Mouse (Mus musculus): ENCODE measurements around the gene Hoxb1. TPM values are rescaled to one million over a fixed set of nuclear protein-coding genes. Genes with fewer than 3 reads are reported as not detected.

Hoxb1 gene
- polyA plus RNA-seq, 1 experiment = not detected

DNA sequence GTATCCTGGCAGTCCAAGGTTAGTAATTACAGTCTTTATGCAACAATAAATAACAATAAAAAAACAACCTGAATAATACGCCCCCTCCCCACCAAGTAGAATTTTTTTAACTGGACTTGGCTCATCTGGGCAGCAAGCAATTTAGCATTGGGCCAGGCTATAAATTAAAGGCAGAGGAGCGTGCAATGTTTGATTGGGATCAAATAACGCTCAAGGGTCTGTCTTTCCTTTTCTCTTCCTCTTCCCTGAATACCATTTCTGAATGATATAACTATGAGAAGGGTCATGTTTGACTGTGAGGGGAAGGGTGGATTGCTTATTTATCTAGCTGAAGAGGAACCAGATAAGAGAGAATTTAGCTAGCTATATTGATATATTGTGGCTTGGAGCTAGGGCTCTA, 16.6 kb upstream of the Hoxb1 start:
- peaks cover 79% of the 10 kb centered on the region for H3K27me3 ChIP-seq (ENCODE audit: control insufficient read depth, insufficient read depth, insufficient read length)
- H3K36me3 ChIP-seq (ENCODE audit: control insufficient read depth, insufficient read depth) = no peaks in the 10 kb centered on the region
- H3K79me2 ChIP-seq (ENCODE audit: control insufficient read depth, insufficient read depth) = no peaks in the 10 kb centered on the region
- H3K79me3 ChIP-seq (ENCODE audit: low read depth) = no peaks in the 10 kb centered on the region
- H3ac ChIP-seq (ENCODE audit: control insufficient read depth, insufficient read length, low read depth) = no peak overlapping the region
- no peak for TF ChIP-seq USF1 (IDR thresholded peaks at IDR 0.05; ENCODE audit: low read depth)
- TF ChIP-seq MYOG (IDR thresholded peaks at IDR 0.05; ENCODE audit: control insufficient read depth, extremely low read depth, insufficient read length) = no peak
- H3K4me3 ChIP-seq (ENCODE audit: insufficient read depth, poor library complexity, severe bottlenecking) = no peak overlapping the region

DNA sequence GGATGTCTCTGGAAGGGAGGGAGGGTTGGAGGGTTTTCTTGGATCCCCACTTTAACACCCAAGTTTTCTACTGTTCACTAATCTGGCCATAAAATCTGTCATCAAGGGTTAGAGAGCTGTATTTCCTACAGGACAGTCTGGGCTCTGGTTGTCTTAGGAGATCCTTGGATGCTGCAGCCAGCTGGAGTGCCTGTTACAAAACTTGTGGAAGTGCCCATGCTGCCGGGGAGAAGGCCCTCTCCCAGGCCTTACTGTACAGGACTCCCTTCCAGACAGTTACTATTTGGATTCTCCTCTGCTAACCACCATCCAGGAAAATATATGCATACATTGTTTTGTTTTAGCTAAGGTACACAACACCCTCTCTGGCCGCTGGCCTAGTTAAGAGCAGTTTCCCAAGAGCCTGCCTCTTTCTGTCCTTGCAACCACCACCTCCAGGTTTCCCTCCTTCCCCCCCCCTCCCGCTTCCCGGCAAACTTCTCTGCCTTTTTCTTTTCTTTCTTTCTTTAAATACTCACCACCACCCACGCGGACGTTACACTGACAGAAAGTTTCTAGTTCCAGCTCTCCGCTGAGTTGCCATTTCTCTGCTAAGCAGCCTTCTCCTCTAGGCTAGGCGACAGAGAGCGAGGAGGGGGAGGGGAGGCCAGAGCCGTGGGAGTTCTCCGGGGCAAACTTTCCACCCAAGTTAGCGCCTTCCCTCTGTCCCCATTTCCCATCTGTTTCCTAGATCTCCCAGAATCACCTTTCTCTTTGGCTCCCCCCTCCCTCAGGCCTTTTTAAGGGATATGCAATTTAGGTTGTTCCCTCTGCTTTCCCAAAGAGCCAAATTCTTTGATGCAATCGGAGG, 15.8 kb upstream of the Hoxb1 start:
- no peaks in the 10 kb centered on the region for H3K79me2 ChIP-seq (ENCODE audit: control insufficient read depth, insufficient read depth)
- TF ChIP-seq CTCF (IDR thresholded peaks at IDR 0.05; ENCODE audit: control insufficient read depth, insufficient read depth, insufficient read length) (no peak), MYOG (IDR thresholded peaks at IDR 0.05; ENCODE audit: control insufficient read depth, extremely low read depth, insufficient read length) (no peak), MYOD1 (IDR thresholded peaks at IDR 0.05; ENCODE audit: control insufficient read depth, insufficient read length, low read depth) (no peak), CEBPB (IDR thresholded peaks at IDR 0.05; ENCODE audit: low read depth) (no peak), MAX (IDR thresholded peaks at IDR 0.05) (no peak), USF1 (IDR thresholded peaks at IDR 0.05; ENCODE audit: low read depth) (no peak)
- peaks cover 79% of the 10 kb centered on the region for H3K27me3 ChIP-seq (ENCODE audit: control insufficient read depth, insufficient read depth, insufficient read length)
- no peaks in the 10 kb centered on the region for H3K36me3 ChIP-seq (ENCODE audit: control insufficient read depth, insufficient read depth)
- H3K4me3 ChIP-seq (ENCODE audit: insufficient read depth, poor library complexity, severe bottlenecking) = no peak overlapping the region
- no peaks in the 10 kb centered on the region for H3K79me3 ChIP-seq (ENCODE audit: low read depth)
- H3ac ChIP-seq (ENCODE audit: control insufficient read depth, insufficient read length, low read depth) = no peak overlapping the region

DNA sequence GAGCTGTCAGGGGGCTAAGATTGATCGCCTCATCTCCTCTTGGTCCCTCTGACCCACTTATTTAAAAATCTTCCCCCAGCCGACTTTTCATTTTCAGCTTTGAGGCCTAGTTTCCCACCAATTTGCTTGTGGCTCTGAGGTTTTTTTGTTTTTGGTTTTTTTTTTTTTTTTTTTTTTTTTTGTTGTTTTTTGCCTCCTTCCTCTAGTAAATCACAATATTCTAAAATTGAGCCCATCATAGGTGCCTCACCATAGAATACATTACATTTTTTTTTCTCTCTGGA, 15.3 kb upstream of the Hoxb1 start, which contains the start of gene Hoxb2:
Hoxb2 (plus strand) TSS at position 185 of the 284 bp plus-strand sequence.
- no peak for TF ChIP-seq MYOD1 (IDR thresholded peaks at IDR 0.05; ENCODE audit: control insufficient read depth, insufficient read length, low read depth)
- no peak for TF ChIP-seq CEBPB (IDR thresholded peaks at IDR 0.05; ENCODE audit: low read depth)
- no peak for TF ChIP-seq MAX (IDR thresholded peaks at IDR 0.05)
- TF ChIP-seq CTCF (IDR thresholded peaks at IDR 0.05; ENCODE audit: control insufficient read depth, insufficient read depth, insufficient read length) = no peak
- TF ChIP-seq MYOG (IDR thresholded peaks at IDR 0.05; ENCODE audit: control insufficient read depth, extremely low read depth, insufficient read length) = no peak
- TF ChIP-seq USF1 (IDR thresholded peaks at IDR 0.05; ENCODE audit: low read depth) = no peak
- no peak for TF ChIP-seq FOSL1 (IDR thresholded peaks at IDR 0.05; ENCODE audit: insufficient read depth, low read length, poor library complexity, severe bottlenecking)

DNA sequence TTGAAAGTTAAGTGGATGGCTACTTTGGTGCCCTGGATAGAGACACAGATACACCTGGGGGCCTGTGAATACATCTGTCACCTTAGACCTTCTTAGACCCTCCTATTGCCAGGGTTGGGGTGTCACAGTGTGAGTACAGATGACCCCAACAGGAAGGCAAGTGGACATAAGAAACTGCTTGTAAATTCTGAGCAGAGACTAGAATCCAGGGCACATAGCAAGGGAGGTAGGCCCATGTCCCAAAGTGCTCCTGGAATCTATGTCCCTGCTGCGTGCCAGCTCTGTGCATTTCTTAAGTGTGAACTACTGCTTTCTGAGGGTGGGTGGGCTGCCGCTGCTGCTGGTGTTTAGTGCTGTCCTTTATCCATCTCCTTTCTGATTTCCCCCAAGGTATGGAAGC, 14.8 kb upstream of the Hoxb1 start:
- no peak overlapping the region for H3K4me3 ChIP-seq (ENCODE audit: insufficient read depth, poor library complexity, severe bottlenecking)
- peaks cover 71% of the 10 kb centered on the region for H3K27me3 ChIP-seq (ENCODE audit: control insufficient read depth, insufficient read depth, insufficient read length)
- H3ac ChIP-seq (ENCODE audit: control insufficient read depth, insufficient read length, low read depth) = no peak overlapping the region
- no peaks in the 10 kb centered on the region for H3K79me3 ChIP-seq (ENCODE audit: low read depth)
- TF ChIP-seq USF1 (IDR thresholded peaks at IDR 0.05; ENCODE audit: low read depth) (no peak), MYOG (IDR thresholded peaks at IDR 0.05; ENCODE audit: control insufficient read depth, extremely low read depth, insufficient read length) (no peak), MYOD1 (IDR thresholded peaks at IDR 0.05; ENCODE audit: control insufficient read depth, insufficient read length, low read depth) (no peak), CTCF (IDR thresholded peaks at IDR 0.05; ENCODE audit: control insufficient read depth, insufficient read depth, insufficient read length) (no peak), CEBPB (IDR thresholded peaks at IDR 0.05; ENCODE audit: low read depth) (no peak), FOSL1 (IDR thresholded peaks at IDR 0.05; ENCODE audit: insufficient read depth, low read length, poor library complexity, severe bottlenecking) (no peak), MAX (IDR thresholded peaks at IDR 0.05) (no peak)
- H3K79me2 ChIP-seq (ENCODE audit: control insufficient read depth, insufficient read depth) = no peaks in the 10 kb centered on the region
- no peaks in the 10 kb centered on the region for H3K36me3 ChIP-seq (ENCODE audit: control insufficient read depth, insufficient read depth)

More for the DNA sequence above, 15.3 kb upstream of the Hoxb1 start, which contains the start of gene Hoxb2:
- Histone ChIP-seq H3K79me3 (ENCODE audit: low read depth) (no peaks in the 10 kb centered on the region), H3ac (ENCODE audit: control insufficient read depth, insufficient read length, low read depth) (no peak within 1 kb of the TSS), H3K36me3 (ENCODE audit: control insufficient read depth, insufficient read depth) (no peaks in the 10 kb centered on the region), H3K79me2 (ENCODE audit: control insufficient read depth, insufficient read depth) (no peaks in the 10 kb centered on the region), H3K4me3 (ENCODE audit: insufficient read depth, poor library complexity, severe bottlenecking) (no peak within 1 kb of the TSS), H3K27me3 (ENCODE audit: control insufficient read depth, insufficient read depth, insufficient read length) (peaks cover 76% of the 10 kb centered on the region)

DNA sequence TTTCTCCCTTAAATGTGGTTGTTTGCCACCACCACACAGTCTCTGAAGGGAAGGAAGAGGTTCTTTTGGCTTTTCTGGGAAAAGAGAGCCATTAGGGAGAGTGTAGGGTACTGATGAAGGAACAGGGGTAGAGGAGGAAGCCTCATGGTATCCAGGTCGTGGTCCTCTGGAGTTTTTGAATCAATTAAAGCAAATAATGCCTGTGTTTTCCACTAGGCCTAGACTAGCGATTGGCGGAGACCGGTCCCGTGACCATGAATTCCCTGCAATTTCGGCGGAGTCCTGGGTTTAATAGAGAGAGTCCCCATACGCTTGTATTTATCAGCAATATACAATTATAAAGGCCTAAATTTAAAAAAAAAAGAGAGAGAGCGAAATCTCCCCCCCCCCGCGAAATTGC, 14.2 kb upstream of the Hoxb1 start:
- H3K79me3 ChIP-seq (ENCODE audit: low read depth) = no peaks in the 10 kb centered on the region
- H3K4me3 ChIP-seq (ENCODE audit: insufficient read depth, poor library complexity, severe bottlenecking) = no peak overlapping the region
- H3ac ChIP-seq (ENCODE audit: control insufficient read depth, insufficient read length, low read depth) = no peak overlapping the region
- peaks cover 71% of the 10 kb centered on the region for H3K27me3 ChIP-seq (ENCODE audit: control insufficient read depth, insufficient read depth, insufficient read length)
- H3K36me3 ChIP-seq (ENCODE audit: control insufficient read depth, insufficient read depth) = no peaks in the 10 kb centered on the region
- no peaks in the 10 kb centered on the region for H3K79me2 ChIP-seq (ENCODE audit: control insufficient read depth, insufficient read depth)
- no peak for TF ChIP-seq MYOD1 (IDR thresholded peaks at IDR 0.05; ENCODE audit: control insufficient read depth, insufficient read length, low read depth)

DNA sequence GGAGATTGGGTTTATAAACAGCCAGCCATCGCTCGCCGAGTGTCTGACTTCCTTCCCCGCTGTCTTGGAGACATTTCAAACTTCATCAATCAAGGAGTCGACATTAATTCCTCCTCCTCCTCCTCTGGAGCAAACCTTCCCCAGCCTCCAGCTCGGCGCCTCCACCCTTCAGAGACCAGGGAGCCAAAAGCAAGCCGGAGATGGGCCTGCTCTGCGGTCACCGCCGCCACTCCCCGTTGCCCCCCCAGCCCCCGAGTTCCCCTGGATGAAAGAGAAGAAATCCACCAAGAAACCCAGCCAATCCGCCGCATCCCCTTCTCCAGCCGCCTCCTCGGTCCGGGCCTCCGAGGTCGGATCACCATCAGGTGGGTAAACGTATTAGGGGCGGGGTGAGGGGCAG, 13.7 kb upstream of the Hoxb1 start:
- Histone ChIP-seq H3K79me2 (ENCODE audit: control insufficient read depth, insufficient read depth) (no peaks in the 10 kb centered on the region), H3K4me3 (ENCODE audit: insufficient read depth, poor library complexity, severe bottlenecking) (no peak overlapping the region), H3K27me3 (ENCODE audit: control insufficient read depth, insufficient read depth, insufficient read length) (peaks cover 66% of the 10 kb centered on the region), H3ac (ENCODE audit: control insufficient read depth, insufficient read length, low read depth) (no peak overlapping the region), H3K36me3 (ENCODE audit: control insufficient read depth, insufficient read depth) (no peaks in the 10 kb centered on the region), H3K79me3 (ENCODE audit: low read depth) (no peaks in the 10 kb centered on the region)
- no peak for TF ChIP-seq FOSL1 (IDR thresholded peaks at IDR 0.05; ENCODE audit: insufficient read depth, low read length, poor library complexity, severe bottlenecking)

Measured in C2C12 (cell line).